14 mouse cellular contexts compared by ENCODE assay signal in genomic region chr14:30907814-30908265, GRCm38 (mm10). TPM values are rescaled to one million over a fixed set of nuclear protein-coding genes. Genes with fewer than 3 reads are reported as not detected.
A peak's percentile ranks its signal among the peaks of the same experiment; 100 is the strongest.
DNase-seq lines count a peak whose midpoint lies in the region; ATAC-seq and TF ChIP-seq lines count a peak whose summit lies in the region.
"Had no signal": no experiment of that assay in that cellular context is flagged by ENCODE, and none has a peak within 500 bp of the region (broad histone marks: within the 10 kb centered on the region; RNA-seq: fewer than 3 reads in every experiment).

No protein-coding gene starts in this region.

- H3K4me2 ChIP-seq in lung, embryonic 15.5 days = no peak overlapping the region
- no peak overlapping the region for H3K4me2 ChIP-seq in stomach, embryonic 15.5 days
- H3K4me2 ChIP-seq in forebrain, embryonic 16.5 days (ENCODE audit: low read length) = no peak overlapping the region
- H3K4me2 ChIP-seq: heart, embryonic 11.5 days; midbrain, embryonic 13.5 days had no signal

- peak; percentile 47 for DNase-seq in layer of hippocampus, adult 9-11 months
- no peak for DNase-seq in layer of hippocampus, postnatal 36 days
- DNase-seq in fibroblast of lung, adult 2 months (ENCODE audit: low read depth) = peak; percentile 34
- DNase-seq in gastrocnemius, adult 2 months = no peak
- no peak for DNase-seq in adrenal gland, postnatal 14 days
- DNase-seq: adrenal gland, adult 2 months; cerebellum, postnatal 10 days; kidney, adult 18-20 months had no signal

- peak overlapping the region; percentile 50; the same call in 1 of the 2 replicates for H3K27ac ChIP-seq in lung, embryonic 15.5 days
- H3K27ac ChIP-seq in stomach, embryonic 15.5 days = no peak overlapping the region
- no peak overlapping the region for H3K27ac ChIP-seq in gastrocnemius, adult 2 months
- H3K27ac ChIP-seq in forebrain, embryonic 16.5 days (ENCODE audit: low read length) = no peak overlapping the region
- H3K27ac ChIP-seq: midbrain, embryonic 13.5 days had no signal

- no peak overlapping the region for H3K9ac ChIP-seq in lung, embryonic 15.5 days
- H3K9ac ChIP-seq in stomach, embryonic 15.5 days = no peak overlapping the region
- H3K9ac ChIP-seq in forebrain, embryonic 16.5 days (replicated peaks; ENCODE audit: low read depth, low read length) = no peak overlapping the region
- H3K9ac ChIP-seq: midbrain, embryonic 13.5 days had no signal

- peak; percentile 92 for ATAC-seq in lung, embryonic 15.5 days (ENCODE audit: borderline replicate concordance, extremely low read depth, low FRiP score, low TSS enrichment)
- peak; percentile 64; the same call in 1 of the 2 replicates for ATAC-seq in stomach, embryonic 15.5 days (ENCODE audit: insufficient read depth, low FRiP score, low read depth)
- no peak for ATAC-seq in forebrain, embryonic 16.5 days
- ATAC-seq: midbrain, embryonic 13.5 days had no signal

- H3K27me3 ChIP-seq in lung, embryonic 15.5 days = no peaks in the 10 kb centered on the region
- H3K27me3 ChIP-seq in stomach, embryonic 15.5 days (replicated peaks) = no peaks in the 10 kb centered on the region
- H3K27me3 ChIP-seq in forebrain, embryonic 16.5 days (replicated peaks; ENCODE audit: control insufficient read depth, insufficient read depth, low read length) = no peaks in the 10 kb centered on the region
- H3K27me3 ChIP-seq: midbrain, embryonic 13.5 days had no signal

- TF ChIP-seq CTCF in gastrocnemius, adult 2 months (IDR thresholded peaks at IDR 0.05) = no peak

- intact Hi-C loops in gastrocnemius, adult 2 months (cut with DNase I) = no loop called here

- WGBS in lung, embryonic 15.5 days = 18% methylated on average over 3 of the region's 3 CpGs
- WGBS in stomach, embryonic 15.5 days = 35% methylated on average over 3 of the region's 3 CpGs
- 79% methylated on average over 3 of the region's 3 CpGs for WGBS in forebrain, embryonic 16.5 days

- no peaks in the 10 kb centered on the region for H3K36me3 ChIP-seq in lung, embryonic 15.5 days
- H3K36me3 ChIP-seq in stomach, embryonic 15.5 days = no peaks in the 10 kb centered on the region
- H3K36me3 ChIP-seq in forebrain, embryonic 16.5 days (ENCODE audit: control insufficient read depth, insufficient read depth) = no peaks in the 10 kb centered on the region
- H3K36me3 ChIP-seq: midbrain, embryonic 13.5 days had no signal

- peaks cover 16% of the 10 kb centered on the region; the same call in 1 of the 2 replicates for H3K4me1 ChIP-seq in lung, embryonic 15.5 days
- H3K4me1 ChIP-seq in stomach, embryonic 15.5 days = no peaks in the 10 kb centered on the region
- no peaks in the 10 kb centered on the region for H3K4me1 ChIP-seq in forebrain, embryonic 16.5 days (replicated peaks; ENCODE audit: control insufficient read depth, insufficient read depth, low read length)
- H3K4me1 ChIP-seq: midbrain, embryonic 13.5 days had no signal

- no peak overlapping the region for H3K4me3 ChIP-seq in lung, embryonic 15.5 days
- no peak overlapping the region for H3K4me3 ChIP-seq in stomach, embryonic 15.5 days (replicated peaks)
- no peak overlapping the region for H3K4me3 ChIP-seq in gastrocnemius, adult 2 months
- no peak overlapping the region for H3K4me3 ChIP-seq in forebrain, embryonic 16.5 days (replicated peaks; ENCODE audit: low read length)
- H3K4me3 ChIP-seq: midbrain, embryonic 13.5 days had no signal

- H3K9me3 ChIP-seq in lung, embryonic 15.5 days = no peaks in the 10 kb centered on the region
- no peaks in the 10 kb centered on the region for H3K9me3 ChIP-seq in stomach, embryonic 15.5 days
- no peaks in the 10 kb centered on the region for H3K9me3 ChIP-seq in forebrain, embryonic 16.5 days (ENCODE audit: control insufficient read depth, low read length)
- H3K9me3 ChIP-seq: midbrain, embryonic 13.5 days had no signal

RNA-seq across cellular contexts. Expression of gene Itih3, which starts 15.7 kb away (rescaled TPM):
- total RNA-seq in layer of hippocampus, postnatal 36 days (2021) = 10 to 100 TPM; 23.5 to 25.9 TPM
- polyA plus RNA-seq in lung, embryonic 15.5 days (2015; fragmentation: Nextera tagmentation; extraction: Ambion mirVana) = 0.50 and 2.4 TPM in 2 replicates
- 5.3 and 15.0 TPM in 2 replicates for polyA plus RNA-seq in stomach, embryonic 15.5 days (2015; fragmentation: Nextera tagmentation; extraction: Ambion mirVana)
- total RNA-seq in gastrocnemius, adult 2 months (2021) = under 1 TPM; 0.10 to 0.25 TPM
- 7.8 and 111 TPM in 2 replicates for total RNA-seq in adrenal gland, postnatal 14 days (2021)
- polyA plus RNA-seq in forebrain, embryonic 16.5 days (2015; fragmentation: Nextera tagmentation; extraction: Ambion mirVana) = 0.40 and 0.58 TPM in 2 replicates

RNA-seq across cellular contexts. Expression of gene Itih4, which starts 21.6 kb away (rescaled TPM):
- not detected for total RNA-seq in layer of hippocampus, postnatal 36 days (2021)
- polyA plus RNA-seq in lung, embryonic 15.5 days (2015; fragmentation: Nextera tagmentation; extraction: Ambion mirVana) = 0.16 and 0.70 TPM in 2 replicates
- polyA plus RNA-seq in stomach, embryonic 15.5 days (2015; fragmentation: Nextera tagmentation; extraction: Ambion mirVana) = 3.2 and 7.8 TPM in 2 replicates
- under 1 TPM; 0.11 to 0.13 TPM for total RNA-seq in gastrocnemius, adult 2 months (2021)
- 17.0 and 261 TPM in 2 replicates for total RNA-seq in adrenal gland, postnatal 14 days (2021)
- not detected in 2 replicates for polyA plus RNA-seq in forebrain, embryonic 16.5 days (2015; fragmentation: Nextera tagmentation; extraction: Ambion mirVana)
- polyA plus RNA-seq: heart, embryonic 11.5 days; midbrain, embryonic 13.5 days had no signal

RNA-seq across cellular contexts. Expression of gene Mustn1, which starts 28.8 kb away (rescaled TPM):
- 1 to 10 TPM; 2.2 to 2.7 TPM for total RNA-seq in layer of hippocampus, postnatal 36 days (2021)
- polyA plus RNA-seq in lung, embryonic 15.5 days (2015; fragmentation: Nextera tagmentation; extraction: Ambion mirVana) = 8.0 and 9.3 TPM in 2 replicates
- polyA plus RNA-seq in stomach, embryonic 15.5 days (2015; fragmentation: Nextera tagmentation; extraction: Ambion mirVana) = 6.0 and 6.6 TPM in 2 replicates
- 10 to 100 TPM; 53.6 to 65.4 TPM for total RNA-seq in gastrocnemius, adult 2 months (2021)
- total RNA-seq in adrenal gland, postnatal 14 days (2021) = 4.4 and 6.2 TPM in 2 replicates
- 0.46 and 0.90 TPM in 2 replicates for polyA plus RNA-seq in forebrain, embryonic 16.5 days (2015; fragmentation: Nextera tagmentation; extraction: Ambion mirVana)

RNA-seq across cellular contexts. Expression of gene Itih1, which starts 35.2 kb away (rescaled TPM):
- not detected for total RNA-seq in layer of hippocampus, postnatal 36 days (2021)
- 0.06 and 0.31 TPM in 2 replicates for polyA plus RNA-seq in lung, embryonic 15.5 days (2015; fragmentation: Nextera tagmentation; extraction: Ambion mirVana)
- 1.2 and 2.7 TPM in 2 replicates for polyA plus RNA-seq in stomach, embryonic 15.5 days (2015; fragmentation: Nextera tagmentation; extraction: Ambion mirVana)
- total RNA-seq in gastrocnemius, adult 2 months (2021) = not detected
- total RNA-seq in adrenal gland, postnatal 14 days (2021) = 4.1 and 73.6 TPM in 2 replicates
- not detected in 2 replicates for polyA plus RNA-seq in forebrain, embryonic 16.5 days (2015; fragmentation: Nextera tagmentation; extraction: Ambion mirVana)
- polyA plus RNA-seq: midbrain, embryonic 13.5 days; testis, adult 2 months had no signal

RNA-seq across cellular contexts. Expression of gene Nek4, which starts 43.3 kb away (rescaled TPM):
- total RNA-seq in layer of hippocampus, postnatal 36 days (2021) = 10 to 100 TPM; 18.2 to 18.5 TPM
- polyA plus RNA-seq in lung, embryonic 15.5 days (2015; fragmentation: Nextera tagmentation; extraction: Ambion mirVana) = 12.8 and 13.1 TPM in 2 replicates
- polyA plus RNA-seq in stomach, embryonic 15.5 days (2015; fragmentation: Nextera tagmentation; extraction: Ambion mirVana) = 10.7 and 10.8 TPM in 2 replicates
- 1 to 10 TPM; 4.4 to 5.1 TPM for total RNA-seq in gastrocnemius, adult 2 months (2021)
- total RNA-seq in adrenal gland, postnatal 14 days (2021) = 9.4 and 12.0 TPM in 2 replicates
- polyA plus RNA-seq in forebrain, embryonic 16.5 days (2015; fragmentation: Nextera tagmentation; extraction: Ambion mirVana) = 19.6 and 20.4 TPM in 2 replicates

Comparison
In these comparisons a context has a peak if more than half of its experiments do, and no peak if none do; other contexts are left out.
1. DNase-seq: peak in layer of hippocampus, adult 9-11 months (single experiment) and fibroblast of lung, adult 2 months (single experiment); none in layer of hippocampus, postnatal 36 days (0 of 2), gastrocnemius, adult 2 months (single experiment) and adrenal gland, postnatal 14 days (single experiment).
2. RNA of gene Itih4, which starts 21.6 kb away (total RNA-seq): 17.0 to 261 TPM in adrenal gland, postnatal 14 days; 0.11 to 0.13 TPM in gastrocnemius, adult 2 months and not detected in layer of hippocampus, postnatal 36 days; every median in the first group is over 10 times any median in the second.